Mouse (Mus musculus) lung, postnatal 36 days (tissue): ENCODE measurements around the gene Srsy.
"Not testable (repeated sequence)": the region's sequence is repeated elsewhere in the genome, so short reads cannot be mapped to it uniquely, and the experiment has no call there.

Experiments used
- DNase-seq: peaks from one replicate; pipeline ENCODE4 v3.0.0; 2022; ENCODE audit warnings: mixed read lengths

Srsy gene

GRCm38 (mm10) chrY:17937230-17937629 is at the start of gene Srsy:
TSS of gene Srsy (minus strand) at chrY:17937330.
- DNase-seq, result not testable (repeated sequence)
